Mouse (Mus musculus) CD4-positive, CD25-positive, alpha-beta regulatory T cell, adult 4 months (primary cell): ENCODE data around the gene Rbp4. TPM values are rescaled to one million over a fixed set of nuclear protein-coding genes. Genes with fewer than 3 reads are reported as not detected.

Experiments used
- ATAC-seq: one replicate; pipeline ENCODE4 v1.8.0; 2017
- polyA plus RNA-seq, 2 experiments: library from polyadenylated mRNA; unstranded; fragments of 100-300 nt; shearing (Covaris generic); gene quantifications; one replicate each; pipeline ENCODE4 v1.2.1; 2017

The Rbp4 gene
- polyA plus RNA-seq, 2 experiments from 2014 or later: not detected

DNA sequence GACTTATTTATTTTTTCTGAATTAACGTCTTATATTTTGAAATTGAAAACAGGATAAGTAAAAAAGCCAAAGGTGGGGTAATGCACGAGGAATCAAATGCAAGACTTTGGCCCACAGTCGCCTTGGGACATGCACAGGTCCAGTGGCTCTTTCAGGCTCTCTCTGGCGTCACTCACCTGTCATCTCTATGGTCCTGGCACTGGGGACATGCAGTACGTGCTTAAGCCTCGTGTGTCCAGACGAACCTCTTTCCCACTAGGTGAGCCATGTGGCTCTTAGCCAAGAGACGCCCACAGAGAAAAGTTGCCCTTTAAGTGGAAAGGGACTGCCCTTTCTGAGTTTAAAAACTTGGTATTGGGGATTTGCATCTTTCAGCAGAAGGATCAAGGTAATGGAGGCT, 35.7 kb downstream of the Rbp4 start:
- no peak for ATAC-seq

DNA sequence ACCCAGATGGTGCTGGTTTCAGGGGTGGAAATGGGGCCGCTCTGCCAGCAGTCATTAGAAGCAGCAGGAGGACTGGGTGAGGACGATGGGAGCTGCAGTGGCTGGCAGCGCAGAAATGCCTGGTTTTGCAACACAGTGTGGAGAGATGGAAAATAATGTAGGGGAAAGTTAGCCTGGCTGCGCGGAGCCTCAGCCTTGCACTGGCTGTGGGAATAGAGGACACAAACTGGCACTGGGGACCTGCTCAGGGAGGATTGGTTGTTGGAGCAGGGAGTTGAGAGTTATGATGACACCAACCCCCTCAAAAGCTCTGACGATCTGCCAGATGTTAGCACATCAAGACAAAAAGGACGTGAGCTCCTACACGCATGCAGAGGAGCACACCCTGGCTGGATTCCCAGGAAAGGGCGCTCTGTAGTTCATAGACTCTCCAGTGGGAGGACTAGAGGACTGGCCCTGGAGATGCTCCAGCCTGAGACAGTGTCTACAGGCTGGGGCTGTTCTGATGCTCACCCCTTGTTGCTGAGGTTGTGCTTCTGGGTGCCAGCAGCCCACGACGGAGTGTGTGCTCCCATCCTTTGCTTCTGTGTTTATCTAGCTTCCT, 38.0 kb downstream of the Rbp4 start:
- no peak for ATAC-seq

DNA sequence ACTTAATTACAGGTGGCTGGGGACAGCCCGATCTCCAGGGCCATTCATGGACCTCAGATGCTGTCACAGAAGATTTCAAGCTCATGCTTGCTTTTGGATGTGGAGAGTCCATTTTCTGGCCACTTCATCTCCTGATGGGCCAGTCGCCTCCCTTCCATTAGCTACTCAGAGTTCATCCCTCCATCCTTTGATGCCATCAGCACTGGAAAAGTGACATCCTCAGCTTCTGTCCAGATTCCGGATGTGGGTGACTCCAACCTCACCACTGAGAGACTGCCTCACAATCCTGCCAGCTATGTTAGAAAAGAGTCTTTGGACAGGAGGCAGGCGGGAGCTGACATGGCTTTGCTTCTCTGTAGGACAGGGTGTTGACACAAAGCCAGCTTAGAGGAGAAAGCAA, 39.2 kb downstream of the Rbp4 start:
- ATAC-seq: no peak

DNA sequence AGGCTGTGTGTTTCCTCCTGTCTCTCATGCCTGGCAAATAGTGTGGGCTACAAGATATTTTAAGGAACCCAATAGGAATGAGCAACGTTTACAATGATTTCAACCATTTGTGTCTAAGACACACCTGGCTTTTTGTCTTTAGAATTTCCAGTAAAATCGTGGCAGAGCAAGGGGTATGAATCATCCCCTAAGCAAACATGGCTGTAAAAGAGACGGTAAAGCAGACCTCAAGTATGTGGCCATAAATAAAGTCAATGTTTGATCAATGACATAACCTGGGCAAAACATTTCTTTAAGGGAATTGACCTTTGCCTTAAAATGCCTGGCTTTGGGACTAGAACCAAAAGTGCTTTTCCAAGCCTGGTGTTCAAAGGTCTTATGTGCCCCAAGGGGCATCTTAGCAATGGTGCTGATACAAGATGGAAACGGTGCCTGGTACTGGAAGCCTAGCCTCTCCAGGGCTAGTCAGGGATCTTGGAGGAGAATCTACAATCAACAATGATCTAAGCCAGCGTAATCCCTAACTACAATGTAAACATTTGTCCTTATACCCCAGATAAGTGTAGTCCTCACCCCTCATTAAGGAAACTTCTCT, 42.1 kb downstream of the Rbp4 start:
- ATAC-seq: no peak

DNA sequence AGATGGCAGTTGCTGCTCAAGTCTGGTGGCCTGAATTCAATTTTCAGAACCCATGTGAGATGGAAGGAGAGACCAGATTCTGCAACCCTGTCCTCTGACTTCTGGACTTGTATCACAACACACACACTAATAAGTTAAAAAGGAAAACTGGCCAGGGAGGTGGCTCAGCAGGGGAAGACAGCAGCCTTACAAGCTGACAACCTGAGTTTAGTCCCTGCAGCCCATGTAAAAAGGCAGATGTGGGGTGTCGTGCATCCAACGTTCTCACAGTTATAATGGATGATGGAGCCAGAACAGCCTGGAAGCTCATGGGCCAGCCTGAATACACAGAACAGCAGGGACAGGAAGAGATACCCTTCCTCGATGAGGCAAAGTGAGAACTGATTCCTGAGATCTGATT, 43.7 kb downstream of the Rbp4 start:
- ATAC-seq: no peak

DNA sequence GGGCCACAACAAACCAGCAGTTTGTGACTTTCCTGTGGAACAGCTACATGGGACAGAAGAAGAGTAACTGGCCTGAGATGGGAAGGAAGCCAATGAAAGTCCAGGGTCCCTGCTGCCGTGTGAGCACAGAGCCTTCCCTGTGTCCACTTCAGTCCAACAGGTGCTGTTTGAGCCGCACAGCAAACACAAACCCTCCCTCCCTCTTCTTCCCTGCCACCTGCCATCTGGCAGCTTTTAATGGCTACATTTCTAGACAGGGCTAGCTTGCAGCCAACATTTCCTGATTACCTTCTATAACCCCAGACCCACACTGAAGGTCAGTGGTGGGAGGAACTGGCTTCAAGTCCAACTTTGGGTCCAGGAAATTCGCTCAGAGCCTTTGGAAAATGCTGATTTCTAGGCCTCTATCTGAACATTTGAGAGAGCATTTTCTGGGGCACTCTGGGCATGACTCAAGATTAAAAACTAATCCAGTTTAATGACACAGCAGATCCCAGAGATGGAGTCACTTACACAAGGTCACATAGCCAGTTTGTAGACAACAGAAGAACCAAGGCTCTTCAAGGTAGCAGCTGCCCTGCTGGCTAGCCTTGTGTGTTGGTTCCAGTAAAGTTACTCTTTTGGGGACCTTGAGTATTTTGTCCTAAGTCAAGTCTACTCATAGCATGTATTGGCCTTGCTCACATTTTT, 47.1 kb downstream of the Rbp4 start:
- no peak for ATAC-seq

DNA sequence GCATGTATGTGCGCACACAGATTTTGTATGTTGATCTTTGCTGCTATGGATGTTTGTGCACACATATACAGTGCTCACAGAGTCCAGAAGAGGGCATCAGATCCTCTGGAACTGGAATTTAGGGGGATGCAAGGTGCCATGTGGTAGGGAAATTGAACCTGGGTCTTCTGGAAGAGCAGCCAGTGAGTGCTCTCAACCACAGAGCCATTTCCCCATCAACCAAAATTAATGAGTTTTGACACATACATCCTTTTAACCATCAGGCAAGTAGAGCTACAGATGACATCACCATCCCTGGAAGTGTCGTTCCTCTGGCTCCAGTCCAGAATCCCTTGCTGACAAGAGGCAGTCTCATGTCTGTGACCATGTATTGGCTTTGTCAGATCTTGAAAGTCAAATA, 48.8 kb downstream of the Rbp4 start:
- no peak for ATAC-seq

DNA sequence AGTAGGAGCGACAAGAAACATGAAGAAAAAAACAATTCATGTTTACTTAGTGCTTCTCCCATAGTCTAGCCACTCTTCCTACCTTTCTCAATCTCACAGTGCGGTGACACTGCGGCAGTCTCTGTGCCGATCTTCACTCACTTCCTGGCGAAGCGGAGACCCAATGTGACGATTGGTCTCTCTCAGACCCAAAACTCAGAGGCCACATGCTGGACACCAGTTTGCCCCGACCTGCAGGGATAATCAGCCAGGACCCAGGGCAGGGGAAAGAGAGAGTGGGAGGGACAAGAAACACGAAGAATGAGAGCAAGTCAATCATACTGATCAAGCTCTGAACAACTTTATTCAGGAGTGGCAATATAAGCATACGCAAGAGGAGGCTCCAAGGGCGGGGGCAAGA, 50.0 kb downstream of the Rbp4 start:
- no peak for ATAC-seq

DNA sequence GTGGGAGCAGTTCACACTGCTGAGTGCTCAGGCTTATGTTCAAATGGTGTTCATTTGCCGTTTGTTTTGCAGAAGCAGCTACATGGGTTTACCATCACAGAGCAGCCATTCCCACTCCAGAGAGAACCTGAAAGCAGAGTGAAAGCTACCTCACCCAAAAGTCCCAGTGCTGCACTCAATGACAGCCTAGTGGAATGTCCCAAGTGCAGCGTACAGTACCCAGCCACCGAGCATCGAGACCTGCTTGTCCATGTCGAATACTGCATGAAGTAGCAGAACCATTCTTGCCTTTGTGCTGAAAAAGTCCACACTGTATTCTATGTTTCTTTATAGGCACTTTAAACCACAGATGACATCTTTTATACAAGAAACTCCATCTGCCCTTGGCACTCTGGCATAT, 51.9 kb downstream of the Rbp4 start:
- no peak for ATAC-seq

Other genes with a start within 250 kb of the Rbp4 start
- gene Myof, start 81.7 kb downstream of the Rbp4 start, polyA plus RNA-seq: under 1 TPM; 0.56 to 0.94 TPM
- 1 to 10 TPM; 2.0 to 4.4 TPM for gene Cep55, start 70.3 kb downstream of the Rbp4 start, polyA plus RNA-seq
- not detected for gene Ffar4, start 28.2 kb downstream of the Rbp4 start, polyA plus RNA-seq
- not detected for gene Pde6c, start 7.5 kb upstream of the Rbp4 start, polyA plus RNA-seq
- gene Fra10ac1, start 98.9 kb upstream of the Rbp4 start, polyA plus RNA-seq: 10 to 100 TPM; 29.8 to 33.4 TPM
- gene Lgi1, start 139.3 kb upstream of the Rbp4 start, polyA plus RNA-seq: under 1 TPM; 0.27 to 0.28 TPM